Mouse (Mus musculus): Measurements from ENCODE around the gene Srpk2. TPM values are rescaled to one million over a fixed set of nuclear protein-coding genes. Genes with fewer than 3 reads are reported as not detected.

Gene Srpk2
- total RNA-seq (2023): 100 to 1,000 TPM; 123 to 142 TPM

DNA sequence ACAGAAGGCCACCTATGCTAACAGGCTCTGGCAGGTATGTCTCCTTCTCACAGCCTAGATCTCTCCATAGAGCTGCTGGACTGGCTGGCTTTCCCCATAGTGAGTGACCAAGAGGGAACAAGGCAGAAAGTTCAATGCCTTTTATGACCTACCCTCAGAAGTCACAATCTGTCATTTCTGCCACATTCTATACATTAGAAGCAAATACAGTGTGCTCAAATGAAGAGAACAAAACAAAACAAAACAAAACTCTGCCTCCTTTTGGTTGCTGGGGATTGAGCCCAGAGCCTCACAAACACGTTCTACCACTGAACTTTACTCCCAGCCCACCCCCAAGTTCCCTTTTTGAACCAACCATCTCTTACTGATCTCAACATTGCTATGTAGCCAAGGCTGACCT, at the start of gene Srpk2:
Srpk2 (minus strand) TSS at position 101 of the 400 bp plus-strand sequence.

Other genes starting within 250 kb of the Srpk2 start
- gene Pus7, start 99.1 kb upstream of the Srpk2 start, total RNA-seq (2023): 1 to 10 TPM; 6.5 to 6.6 TPM
- gene Rint1, start 103.1 kb upstream of the Srpk2 start, total RNA-seq (2023): 10 to 100 TPM; 11.7 to 12.3 TPM
- 10 to 100 TPM; 40.2 to 42.2 TPM for gene Tomm7, start 159.5 kb upstream of the Srpk2 start, total RNA-seq (2023)